Mouse (Mus musculus) cerebral cortex, adult 2 months (tissue): Measurements from ENCODE around the gene Chst4.

ENCODE experiments used
- WGBS: fragments of 180-500 bp; shearing (Covaris S2); methylation state at CpG from one replicate; pipeline ENCODE4 v1.1.7; 2018; 5-methylcytosine and 5-hydroxymethylcytosine counted together

Gene Chst4

DNA sequence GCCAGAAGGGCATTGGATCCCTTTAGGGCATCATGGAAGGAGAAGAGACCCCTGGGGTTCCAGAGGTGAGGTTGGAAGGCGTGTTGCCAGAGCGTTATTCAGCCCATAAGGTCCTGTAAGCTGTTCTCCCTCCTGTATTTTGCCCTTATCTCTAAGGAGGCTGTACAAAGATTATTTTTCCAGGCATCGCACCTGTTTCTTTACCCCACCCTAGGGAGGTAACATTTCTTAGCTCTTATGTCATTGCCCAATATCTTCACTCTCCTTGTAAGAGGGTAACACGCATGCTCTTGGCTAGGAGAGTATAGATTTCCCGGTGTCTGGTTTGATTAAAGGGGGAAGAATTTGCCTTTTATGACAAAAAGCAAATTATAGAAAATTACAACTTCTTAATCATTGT, at the start of gene Chst4:
Gene Chst4 (minus strand): TSS at position 82 of the 400 bp plus-strand sequence.
- WGBS, result 91% methylated on average over 5 of the region's 5 CpGs

GRCm38 (mm10) chr8:110082416-110083105, 43.0 kb upstream of the Chst4 start:
- WGBS, result 77% methylated on average over 11 of the region's 11 CpGs

DNA sequence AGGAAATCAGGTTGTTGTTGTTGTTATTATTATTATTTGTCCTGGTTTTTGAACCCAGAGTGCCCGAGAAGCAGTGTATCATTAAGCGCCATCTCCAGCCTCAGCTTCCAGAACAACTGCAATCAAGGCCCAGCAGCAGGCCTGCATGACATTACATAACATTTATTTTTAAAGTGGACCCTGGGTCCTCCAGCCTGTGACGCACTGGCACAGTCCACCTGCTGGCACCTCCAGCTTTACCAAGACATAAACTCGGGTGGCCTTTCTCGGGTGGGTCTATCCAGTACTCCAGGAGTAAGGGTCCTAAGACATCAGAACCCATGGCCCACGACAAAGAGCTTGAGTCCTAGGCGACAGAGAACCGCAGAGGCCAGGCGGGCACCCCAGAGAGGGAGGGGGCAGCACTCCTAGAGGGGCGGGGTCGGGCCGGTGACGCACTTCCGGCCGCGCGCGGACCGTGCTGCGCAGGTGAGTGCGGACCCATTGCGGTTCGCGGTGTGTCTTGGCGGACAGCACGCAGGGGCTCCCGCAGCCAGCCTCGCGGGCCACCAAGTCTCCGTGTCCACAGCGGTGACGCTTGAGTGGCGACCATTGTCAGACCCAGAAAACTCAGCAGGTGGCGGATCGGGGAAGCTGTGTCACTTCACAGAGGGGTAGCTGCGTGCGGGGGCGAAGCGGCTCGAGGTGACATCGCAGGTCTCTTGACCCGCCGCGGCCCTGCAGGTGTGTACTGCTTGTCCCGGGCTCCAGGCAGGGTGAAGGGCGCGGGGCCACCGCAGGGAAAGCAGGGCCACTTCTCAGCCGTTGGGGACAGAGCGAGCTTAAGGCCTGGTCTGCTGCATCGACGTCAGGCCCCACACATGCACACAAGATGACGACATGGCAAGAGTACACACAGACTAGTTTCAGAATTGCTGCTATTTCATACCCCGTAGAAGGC, 40.0 kb upstream of the Chst4 start, which contains the start of gene Zfp612:
Gene Zfp612 (plus strand): TSS at position 465 of the 940 bp plus-strand sequence.
- WGBS, result 5% methylated on average over 54 of the region's 54 CpGs

GRCm38 (mm10) chr8:110074496-110074895, 35.0 kb upstream of the Chst4 start:
- 82% methylated on average over 8 of the region's 8 CpGs for WGBS

DNA sequence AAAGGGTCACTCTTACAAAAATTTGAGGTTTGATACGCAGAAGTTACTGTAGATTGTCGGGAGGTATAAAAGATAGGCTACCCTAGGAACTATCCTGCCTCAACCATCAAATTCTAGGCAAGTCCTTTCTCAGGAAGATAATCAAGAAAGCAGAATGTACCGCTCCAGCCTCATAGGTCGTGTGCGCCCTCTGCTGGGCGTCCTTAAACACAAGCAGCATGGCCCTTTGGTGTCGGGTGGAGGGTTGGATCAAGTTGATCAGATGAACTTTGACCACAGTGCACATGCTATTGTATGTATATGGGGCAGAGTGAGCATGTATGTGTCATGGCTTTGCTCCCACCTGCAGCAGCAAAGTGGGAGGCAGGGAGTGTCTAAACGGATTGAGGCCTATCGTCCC, 32.1 kb upstream of the Chst4 start:
- 16% methylated on average over 9 of the region's 9 CpGs for WGBS

DNA sequence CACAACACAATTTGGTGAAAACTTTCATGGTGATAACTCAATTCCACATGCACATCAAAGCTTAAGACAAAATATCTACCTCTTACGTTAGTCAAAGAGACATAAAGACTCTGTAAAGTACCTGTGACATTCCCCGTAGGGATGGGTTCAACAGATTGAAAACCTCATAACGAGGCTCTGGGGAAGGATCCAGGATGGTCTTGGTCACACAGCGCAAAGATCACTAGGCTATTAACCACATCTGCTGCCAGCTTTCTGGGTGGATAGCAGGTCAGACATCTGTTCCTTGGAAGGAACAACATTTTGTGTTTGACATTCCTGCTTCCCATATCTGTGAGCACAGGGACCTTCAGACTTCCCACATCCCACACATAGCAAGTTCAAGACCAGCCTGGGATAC, 30.2 kb upstream of the Chst4 start:
- WGBS, result 90% methylated on average over 4 of the region's 4 CpGs

GRCm38 (mm10) chr8:110065676-110066075, 26.1 kb upstream of the Chst4 start:
- 90% methylated on average over 4 of the region's 4 CpGs for WGBS

DNA sequence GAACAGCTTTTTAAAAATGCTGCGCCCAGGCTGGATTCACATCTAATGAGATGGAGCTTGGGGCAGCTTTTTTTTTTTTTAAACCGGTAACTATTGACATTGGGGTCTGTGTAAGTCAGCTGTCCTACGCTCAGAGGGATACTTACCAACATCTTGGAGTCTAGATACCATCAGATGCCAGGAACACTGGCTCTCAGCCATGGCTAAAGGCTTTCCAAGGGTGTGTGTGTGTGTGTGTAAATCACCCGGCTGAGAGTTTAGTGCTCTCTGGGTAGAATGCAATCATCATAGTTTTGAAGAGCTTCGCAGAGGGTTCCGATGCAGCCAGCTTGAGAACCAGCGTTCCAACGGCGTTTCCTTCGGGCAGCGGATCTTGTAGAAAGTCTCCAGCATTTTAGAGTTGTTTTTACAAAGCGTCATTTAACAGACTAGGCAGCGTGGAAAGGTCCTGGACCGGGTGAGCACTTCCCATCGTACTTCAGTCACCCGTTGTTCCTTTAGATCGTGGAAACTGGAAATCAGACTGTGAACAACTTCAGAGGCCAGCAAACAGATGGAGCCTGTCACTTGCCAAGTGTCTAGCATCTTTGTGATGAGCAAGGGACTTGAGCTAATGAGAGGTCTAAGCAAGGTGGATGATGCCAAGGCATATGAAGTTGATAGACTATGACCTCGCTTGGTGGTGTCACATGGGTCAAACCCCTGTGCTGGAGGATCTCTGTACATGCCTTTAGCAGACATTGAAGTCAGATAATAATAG, 25.2 kb upstream of the Chst4 start:
- WGBS, result 80% methylated on average over 18 of the region's 18 CpGs

- 77% methylated on average over 9 of the region's 9 CpGs for WGBS
Measured at GRCm38 (mm10) chr8:110064161-110064560, 24.6 kb upstream of the Chst4 start.

GRCm38 (mm10) chr8:110058207-110058606, 18.7 kb upstream of the Chst4 start:
- WGBS, result 77% methylated on average over 8 of the region's 8 CpGs

DNA sequence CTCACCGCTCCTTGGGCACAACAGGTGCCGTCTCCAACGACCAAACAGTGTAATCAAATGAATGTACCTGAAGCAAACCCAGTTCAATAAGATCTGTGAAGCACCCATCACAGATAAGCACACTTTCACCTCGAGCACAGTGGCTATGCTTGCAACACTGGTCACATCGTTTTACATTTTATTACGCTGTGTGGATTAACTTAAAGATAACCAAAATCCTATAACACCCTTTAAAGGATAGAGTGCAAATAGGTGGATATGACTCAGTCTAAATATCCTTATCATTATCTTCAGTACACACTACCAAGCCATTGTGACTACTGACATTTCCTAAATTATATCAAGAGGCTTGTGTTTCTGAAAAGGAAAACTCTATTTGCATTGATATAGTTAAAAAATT, 11.7 kb upstream of the Chst4 start:
- 80% methylated on average over 6 of the region's 6 CpGs for WGBS

DNA sequence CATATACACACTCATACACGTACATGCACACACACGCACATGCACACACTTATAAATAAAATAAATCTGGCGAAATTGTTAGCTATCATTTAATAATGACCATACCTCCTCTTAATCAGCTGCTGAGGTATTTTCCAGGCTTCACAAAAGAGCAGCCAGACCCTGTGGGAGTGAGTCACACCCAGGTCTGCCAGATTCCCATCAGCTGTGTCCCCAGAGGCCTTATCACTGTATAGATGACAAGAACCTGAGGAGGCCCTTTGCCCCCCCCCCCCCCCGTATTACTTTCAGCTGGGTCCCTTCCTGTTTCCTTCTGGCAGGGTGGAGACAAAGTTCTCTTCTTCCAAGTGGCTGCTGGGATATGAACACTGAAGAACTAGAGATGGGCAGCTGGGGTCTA, 969 bp upstream of the Chst4 start:
- WGBS, result 85% methylated on average over 4 of the region's 4 CpGs

GRCm38 (mm10) chr8:110039216-110039615, 324 bp downstream of the Chst4 start:
- WGBS, result 45% methylated on average over 7 of the region's 7 CpGs

GRCm38 (mm10) chr8:110036156-110036555, 3.4 kb downstream of the Chst4 start:
- 32% methylated on average over 2 of the region's 2 CpGs for WGBS

- 55% methylated on average over 4 of the region's 4 CpGs for WGBS
Measured at GRCm38 (mm10) chr8:110034331-110034730, 5.2 kb downstream of the Chst4 start.

GRCm38 (mm10) chr8:110033771-110034170, 5.8 kb downstream of the Chst4 start:
- 59% methylated on average over 8 of the region's 8 CpGs for WGBS

DNA sequence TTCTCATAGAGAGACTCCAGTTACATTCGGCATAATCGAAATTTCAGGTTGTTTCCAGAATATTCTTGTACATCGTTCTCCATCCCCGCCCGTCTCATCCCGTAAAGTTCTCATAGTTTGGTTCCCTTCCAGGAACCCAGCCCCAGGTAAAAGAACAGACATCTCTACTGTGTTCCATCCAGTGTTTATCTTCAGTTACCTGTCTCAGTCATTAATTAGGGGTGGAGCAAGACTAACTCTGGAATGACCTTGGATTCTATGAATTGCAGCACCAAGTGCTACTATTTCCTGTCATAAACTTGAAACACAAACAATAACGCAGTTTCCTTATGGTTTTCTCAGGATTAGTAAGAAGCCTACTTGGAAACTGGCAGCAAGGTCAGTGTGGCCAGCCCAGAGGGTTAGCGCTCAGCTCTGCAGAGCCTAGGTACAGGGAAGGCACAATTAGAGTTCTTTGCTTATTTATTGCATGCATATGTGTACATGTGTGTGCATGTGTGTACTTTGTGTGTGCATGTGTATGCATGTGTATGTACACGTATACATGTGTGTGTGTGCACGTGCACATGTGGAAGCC, 16.7 kb downstream of the Chst4 start:
- 90% methylated on average over 10 of the region's 10 CpGs for WGBS

- 55% methylated on average over 6 of the region's 6 CpGs for WGBS
Measured at GRCm38 (mm10) chr8:110022081-110022480, 17.5 kb downstream of the Chst4 start.

GRCm38 (mm10) chr8:110010868-110011267, 28.7 kb downstream of the Chst4 start:
- WGBS, result 40% methylated on average over 5 of the region's 5 CpGs

GRCm38 (mm10) chr8:110008995-110009446, 30.5 kb downstream of the Chst4 start:
- 73% methylated on average over 8 of the region's 8 CpGs for WGBS

DNA sequence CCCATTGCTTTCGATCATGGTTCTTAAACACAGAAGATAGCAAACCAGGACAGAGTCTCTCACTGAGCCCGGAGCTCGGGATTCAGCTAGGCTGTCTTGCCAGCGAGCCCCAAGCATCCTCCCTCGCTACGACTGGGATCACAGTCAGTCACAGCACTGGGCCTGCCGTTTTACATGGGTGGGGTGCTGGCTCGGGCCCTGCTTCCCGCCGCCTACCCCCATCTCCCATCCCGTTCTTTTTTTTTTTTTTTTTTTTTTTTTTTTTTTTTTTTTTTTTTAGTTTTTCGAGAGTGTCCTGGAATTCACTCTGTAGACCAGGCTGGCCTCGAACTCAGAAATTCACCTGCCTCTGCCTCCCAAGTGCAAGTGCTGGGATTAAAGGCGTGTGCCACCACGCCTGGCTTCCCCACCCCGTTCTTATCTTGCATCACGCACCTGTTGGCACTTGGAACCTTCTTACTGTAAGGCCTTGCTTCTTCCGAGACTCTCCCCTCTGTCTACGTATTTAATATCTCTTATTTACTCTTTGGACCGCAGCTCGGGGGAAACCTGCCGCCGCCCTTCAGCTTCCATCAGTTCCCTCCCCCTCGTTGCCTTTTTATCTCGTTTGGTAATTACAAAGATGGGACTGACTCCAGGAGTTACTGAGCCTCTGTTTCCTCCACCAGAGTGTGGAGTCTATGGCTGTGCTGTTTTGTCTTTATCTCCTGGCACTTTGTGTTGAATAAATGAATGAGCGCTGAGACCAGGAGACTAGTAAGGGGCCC, 31.1 kb downstream of the Chst4 start:
- 77% methylated on average over 26 of the region's 26 CpGs for WGBS
